9 mouse cellular contexts compared by ENCODE assay signal in genomic region chr9:66620055-66620454, GRCm38 (mm10). TPM values are rescaled to one million over a fixed set of nuclear protein-coding genes. Genes with fewer than 3 reads are reported as not detected.
DNase-seq lines count a peak whose midpoint lies in the region; ATAC-seq lines count a peak whose summit lies in the region.
"Had no signal": no experiment of that assay in that cellular context is flagged by ENCODE, and none has a peak within 500 bp of the region (broad histone marks: within the 10 kb centered on the region; RNA-seq: fewer than 3 reads in every experiment).

No protein-coding gene starts in this region.

- no peaks in the 10 kb centered on the region for H3K27me3 ChIP-seq in hindbrain, embryonic 13.5 days
- no peaks in the 10 kb centered on the region for H3K27me3 ChIP-seq in hindbrain, embryonic 16.5 days (replicated peaks; ENCODE audit: control insufficient read depth, insufficient read depth, low read length)
- H3K27me3 ChIP-seq in midbrain, embryonic 12.5 days: no peaks in the 10 kb centered on the region; the same call in 1 of the 2 replicates
- H3K27me3 ChIP-seq in midbrain, embryonic 11.5 days (ENCODE audit: control insufficient read depth, insufficient read depth, low read length): no peaks in the 10 kb centered on the region
- H3K27me3 ChIP-seq in stomach, embryonic 15.5 days (replicated peaks): no peaks in the 10 kb centered on the region

- no peak overlapping the region for H3K4me3 ChIP-seq in hindbrain, embryonic 13.5 days
- H3K4me3 ChIP-seq in hindbrain, embryonic 16.5 days (ENCODE audit: low read length): no peak overlapping the region
- no peak overlapping the region for H3K4me3 ChIP-seq in midbrain, embryonic 12.5 days
- no peak overlapping the region for H3K4me3 ChIP-seq in midbrain, embryonic 11.5 days (ENCODE audit: low read depth, low read length)
- H3K4me3 ChIP-seq in stomach, embryonic 15.5 days (replicated peaks): no peak overlapping the region

- H3K4me1 ChIP-seq in hindbrain, embryonic 13.5 days (replicated peaks): peaks cover 11% of the 10 kb centered on the region
- peaks cover 7% of the 10 kb centered on the region for H3K4me1 ChIP-seq in hindbrain, embryonic 16.5 days (ENCODE audit: control insufficient read depth, insufficient read depth, low read depth, low read length)
- H3K4me1 ChIP-seq in midbrain, embryonic 12.5 days: peaks cover 10% of the 10 kb centered on the region
- peaks cover 5% of the 10 kb centered on the region; the same call in 1 of the 2 replicates for H3K4me1 ChIP-seq in midbrain, embryonic 11.5 days (ENCODE audit: control insufficient read depth, insufficient read depth, low read length)
- H3K4me1 ChIP-seq in stomach, embryonic 15.5 days: peaks cover 21% of the 10 kb centered on the region

- H3K27ac ChIP-seq in hindbrain, embryonic 13.5 days: 0 out of 2 replicates have a peak overlapping the region, but pooled peaks have one; percentile 61
- no peak overlapping the region; the same call in 1 of the 2 replicates for H3K27ac ChIP-seq in hindbrain, embryonic 16.5 days (ENCODE audit: low read depth, low read length)
- H3K27ac ChIP-seq in midbrain, embryonic 12.5 days (replicated peaks): peak overlapping the region; percentile 64; the same call in 1 of the 2 replicates
- H3K27ac ChIP-seq in midbrain, embryonic 11.5 days (ENCODE audit: low read depth, low read length): no peak overlapping the region
- peak overlapping the region; percentile 88 for H3K27ac ChIP-seq in stomach, embryonic 15.5 days

- no peaks in the 10 kb centered on the region for H3K36me3 ChIP-seq in hindbrain, embryonic 13.5 days
- no peaks in the 10 kb centered on the region for H3K36me3 ChIP-seq in hindbrain, embryonic 16.5 days (ENCODE audit: control insufficient read depth, insufficient read depth, low read length)
- no peaks in the 10 kb centered on the region for H3K36me3 ChIP-seq in midbrain, embryonic 12.5 days
- H3K36me3 ChIP-seq in midbrain, embryonic 11.5 days (ENCODE audit: control insufficient read depth, insufficient read depth, low read length): no peaks in the 10 kb centered on the region
- H3K36me3 ChIP-seq in stomach, embryonic 15.5 days: no peaks in the 10 kb centered on the region

- no peak overlapping the region for H3K9ac ChIP-seq in hindbrain, embryonic 13.5 days
- no peak overlapping the region for H3K9ac ChIP-seq in hindbrain, embryonic 16.5 days (ENCODE audit: low read depth, low read length)
- H3K9ac ChIP-seq in midbrain, embryonic 12.5 days (replicated peaks): no peak overlapping the region
- H3K9ac ChIP-seq in midbrain, embryonic 11.5 days (ENCODE audit: low read length): no peak overlapping the region
- no peak overlapping the region for H3K9ac ChIP-seq in stomach, embryonic 15.5 days

- no peak for DNase-seq in midbrain, embryonic 11.5 days (ENCODE audit: low spot score, missing footprints)
- peak; percentile 30 to 47 for DNase-seq in kidney, postnatal 4 days
- DNase-seq in spleen, adult 12 weeks (ENCODE audit: low spot score): no peak
- DNase-seq in right cerebral cortex, adult 18-20 months: no peak

- 83% methylated on average over 1 of the region's 1 CpGs for WGBS in hindbrain, embryonic 13.5 days
- WGBS in hindbrain, embryonic 16.5 days: 69% methylated on average over 1 of the region's 1 CpGs
- 64% methylated on average over 1 of the region's 1 CpGs for WGBS in midbrain, embryonic 12.5 days
- 63% methylated on average over 1 of the region's 1 CpGs for WGBS in midbrain, embryonic 11.5 days
- 58% methylated on average over 1 of the region's 1 CpGs for WGBS in stomach, embryonic 15.5 days

- ATAC-seq in hindbrain, embryonic 13.5 days (ENCODE audit: low FRiP score): no peak
- no peak for ATAC-seq in hindbrain, embryonic 16.5 days
- ATAC-seq in midbrain, embryonic 12.5 days (ENCODE audit: low FRiP score, low read depth): no peak
- no peak for ATAC-seq in midbrain, embryonic 11.5 days (ENCODE audit: low FRiP score)
- no peak for ATAC-seq in stomach, embryonic 15.5 days (ENCODE audit: insufficient read depth, low FRiP score, low read depth)
- ATAC-seq: forebrain, embryonic 14.5 days had no signal

- H3K9me3 ChIP-seq in hindbrain, embryonic 13.5 days: no peaks in the 10 kb centered on the region
- no peaks in the 10 kb centered on the region for H3K9me3 ChIP-seq in hindbrain, embryonic 16.5 days (ENCODE audit: control insufficient read depth, low read length)
- no peaks in the 10 kb centered on the region for H3K9me3 ChIP-seq in midbrain, embryonic 12.5 days
- no peaks in the 10 kb centered on the region for H3K9me3 ChIP-seq in midbrain, embryonic 11.5 days (ENCODE audit: control insufficient read depth, low read length)
- H3K9me3 ChIP-seq in stomach, embryonic 15.5 days: no peaks in the 10 kb centered on the region

- H3K4me2 ChIP-seq in hindbrain, embryonic 13.5 days: no peak overlapping the region
- H3K4me2 ChIP-seq in hindbrain, embryonic 16.5 days (ENCODE audit: low read length): no peak overlapping the region
- no peak overlapping the region for H3K4me2 ChIP-seq in midbrain, embryonic 12.5 days (replicated peaks)
- no peak overlapping the region for H3K4me2 ChIP-seq in midbrain, embryonic 11.5 days
- no peak overlapping the region for H3K4me2 ChIP-seq in stomach, embryonic 15.5 days

RNA-seq across cellular contexts. Expression of gene Usp3, which starts 27.1 kb away (rescaled TPM):
- polyA plus RNA-seq in hindbrain, embryonic 13.5 days (2015; fragmentation: Nextera tagmentation; extraction: Ambion mirVana): 89.8 and 94.3 TPM in 2 replicates
- 50.6 and 50.9 TPM in 2 replicates for polyA plus RNA-seq in hindbrain, embryonic 16.5 days (2015; fragmentation: Nextera tagmentation; extraction: Ambion mirVana)
- 100 and 104 TPM in 2 replicates for polyA plus RNA-seq in midbrain, embryonic 12.5 days (2016; fragmentation: Nextera tagmentation; extraction: Ambion mirVana)
- 104 and 106 TPM in 2 replicates for polyA plus RNA-seq in midbrain, embryonic 11.5 days (2014; fragmentation: Nextera tagmentation; extraction: Ambion mirVana)
- polyA plus RNA-seq in stomach, embryonic 15.5 days (2015; fragmentation: Nextera tagmentation; extraction: Ambion mirVana): 60.9 and 64.6 TPM in 2 replicates

Comparison
In these comparisons a context has a peak if more than half of its experiments do, and no peak if none do; other contexts are left out.
1. H3K27ac ChIP-seq: peak in hindbrain, embryonic 13.5 days (single experiment), midbrain, embryonic 12.5 days (single experiment) and stomach, embryonic 15.5 days (single experiment); none in hindbrain, embryonic 16.5 days (single experiment) and midbrain, embryonic 11.5 days (single experiment).
2. DNase-seq: peak in kidney, postnatal 4 days (2 of 2); none in midbrain, embryonic 11.5 days (single experiment), spleen, adult 12 weeks (single experiment) and right cerebral cortex, adult 18-20 months (single experiment).